Comparison of ENCODE assay signal across 29 mouse cellular contexts in genomic region chr4:57755085-57755484, GRCm38 (mm10). TPM values are rescaled to one million over a fixed set of nuclear protein-coding genes. Genes with fewer than 3 reads are reported as not detected.
DNase-seq lines count a peak whose midpoint lies in the region; ATAC-seq and TF ChIP-seq lines count a peak whose summit lies in the region.
"Had no signal": no experiment of that assay in that cellular context is flagged by ENCODE, and none has a peak within 500 bp of the region (broad histone marks: within the 10 kb centered on the region; RNA-seq: fewer than 3 reads in every experiment).

No protein-coding gene starts in this region.

- H3K4me1 ChIP-seq in heart, embryonic 12.5 days (replicated peaks) = peaks cover 37% of the 10 kb centered on the region
- H3K4me1 ChIP-seq in heart, postnatal 0 days (ENCODE audit: control insufficient read depth, insufficient read depth) = peaks cover 21% of the 10 kb centered on the region
- peaks cover 0 to 4% of the 10 kb centered on the region in 2 experiments; a peak in 1 of 4 replicates for H3K4me1 ChIP-seq in ES-E14 (ENCODE audit: control insufficient read depth in 2 of 2, insufficient read depth in 2 of 2, low read length in 2 of 2, poor library complexity in 1 of 2)
- H3K4me1 ChIP-seq: forebrain, embryonic 12.5 days; intestine, embryonic 15.5 days; liver, embryonic 15.5 days had no signal

- no peak for DNase-seq in heart, postnatal 36 days
- no peak for DNase-seq in heart, postnatal 0 days (ENCODE audit: low spot score)
- no peak for DNase-seq in heart, adult 11 months
- no peak for DNase-seq in ES-E14 (ENCODE audit: low read depth, low spot score)
- DNase-seq in adrenal gland, postnatal 36 days = no peak
- no peak for DNase-seq in cerebellum, postnatal 14 days
- DNase-seq: adrenal gland, postnatal 10 days; cerebellum, adult 11 months; cerebellum, adult 9-11 months; forebrain, postnatal 0 days; kidney, adult 2 months; kidney, postnatal 36 days; lung, embryonic 14.5 days; lung, postnatal 14 days; midbrain, embryonic 14.5 days; retina, postnatal 1 day; right cerebral cortex, postnatal 14 days had no signal

- H3K27me3 ChIP-seq in heart, embryonic 12.5 days (replicated peaks) = no peaks in the 10 kb centered on the region
- H3K27me3 ChIP-seq in heart, postnatal 0 days (ENCODE audit: control insufficient read depth, insufficient read depth, low read length) = no peaks in the 10 kb centered on the region
- H3K27me3 ChIP-seq: embryonic facial prominence, embryonic 15.5 days; forebrain, embryonic 12.5 days; hindbrain, embryonic 12.5 days; intestine, embryonic 15.5 days; limb, embryonic 12.5 days; liver, embryonic 15.5 days; Patski had no signal

- peaks cover 16% of the 10 kb centered on the region; the same call in 1 of the 2 replicates for H3K36me3 ChIP-seq in heart, embryonic 12.5 days
- H3K36me3 ChIP-seq in heart, postnatal 0 days (replicated peaks; ENCODE audit: control insufficient read depth, insufficient read depth, low read length) = peaks cover 4% of the 10 kb centered on the region; the same call in 1 of the 2 replicates
- no peaks in the 10 kb centered on the region for H3K36me3 ChIP-seq in ES-E14 (ENCODE audit: control insufficient read depth, insufficient read depth, low read length, poor library complexity, severe bottlenecking)
- H3K36me3 ChIP-seq: embryonic facial prominence, embryonic 10.5 days; embryonic facial prominence, embryonic 15.5 days; forebrain, embryonic 12.5 days; hindbrain, embryonic 12.5 days; intestine, embryonic 15.5 days; liver, embryonic 15.5 days had no signal

- TF ChIP-seq EP300 in heart, postnatal 0 days (IDR thresholded peaks at IDR 0.05; ENCODE audit: low read depth) = no peak

- H3K27ac ChIP-seq in heart, embryonic 12.5 days (ENCODE audit: poor library complexity, severe bottlenecking) = peak overlapping the region; percentile 53
- H3K27ac ChIP-seq in heart, postnatal 0 days (ENCODE audit: low read depth) = peak overlapping the region; percentile 46
- H3K27ac ChIP-seq in ES-E14 (ENCODE audit: insufficient read depth, low read depth, low read length, poor library complexity, severe bottlenecking) = 0 out of 2 replicates have a peak overlapping the region, but pooled peaks have one; percentile 26
- H3K27ac ChIP-seq: embryonic facial prominence, embryonic 10.5 days; embryonic facial prominence, embryonic 15.5 days; forebrain, embryonic 12.5 days; hindbrain, embryonic 12.5 days; hindbrain, postnatal 0 days; intestine, embryonic 15.5 days; layer of hippocampus, adult 2 months; left cerebral cortex, adult 2 months; limb, embryonic 12.5 days; liver, embryonic 15.5 days had no signal

- no peak overlapping the region for H3K9ac ChIP-seq in heart, embryonic 12.5 days
- H3K9ac ChIP-seq in heart, postnatal 0 days (replicated peaks; ENCODE audit: low read depth, low read length) = no peak overlapping the region
- no peak overlapping the region for H3K9ac ChIP-seq in ES-E14 (ENCODE audit: insufficient read depth, low read depth, low read length, poor library complexity, severe bottlenecking)
- H3K9ac ChIP-seq: embryonic facial prominence, embryonic 15.5 days; forebrain, embryonic 12.5 days; forebrain, postnatal 0 days; hindbrain, embryonic 12.5 days; intestine, embryonic 15.5 days; limb, embryonic 12.5 days; liver, embryonic 15.5 days; lung, embryonic 14.5 days had no signal

- H3K4me3 ChIP-seq in heart, embryonic 12.5 days = no peak overlapping the region
- no peak overlapping the region for H3K4me3 ChIP-seq in heart, postnatal 0 days (ENCODE audit: low read depth, low read length)
- H3K4me3 ChIP-seq in ES-E14 (ENCODE audit: insufficient read depth in 1 of 2, low read depth in 1 of 2, low read length in 2 of 2, poor library complexity in 1 of 2, severe bottlenecking in 1 of 2) = no peak overlapping the region
- H3K4me3 ChIP-seq: embryonic facial prominence, embryonic 10.5 days; embryonic facial prominence, embryonic 15.5 days; forebrain, embryonic 12.5 days; hindbrain, embryonic 12.5 days; intestine, embryonic 15.5 days; layer of hippocampus, adult 2 months; left cerebral cortex, adult 2 months; limb, embryonic 12.5 days; liver, embryonic 15.5 days had no signal

- 78% methylated on average over 11 of the region's 11 CpGs for WGBS in heart, embryonic 12.5 days
- 58% methylated on average over 11 of the region's 11 CpGs for WGBS in heart, postnatal 0 days

- ATAC-seq in heart, embryonic 12.5 days (ENCODE audit: insufficient number of reproducible peaks, low FRiP score) = no peak
- ATAC-seq in heart, postnatal 0 days (ENCODE audit: insufficient read depth, low read depth) = no peak
- ATAC-seq: forebrain, postnatal 0 days; hindbrain, postnatal 0 days; intestine, embryonic 15.5 days; Patski had no signal

- in situ Hi-C loops in ES-E14 (cut with MboI; ENCODE audit: low sequenced_read_pairs in 2 of 2, unreplicated experiment in 2 of 2) = no loop called here

- intact Hi-C loops in heart, postnatal 36 days (cut with DNase I) = no loop called here

- no peaks in the 10 kb centered on the region for H3K9me3 ChIP-seq in heart, embryonic 12.5 days (replicated peaks)
- no peaks in the 10 kb centered on the region for H3K9me3 ChIP-seq in heart, postnatal 0 days (replicated peaks; ENCODE audit: control insufficient read depth, low read length)
- H3K9me3 ChIP-seq in ES-E14 (ENCODE audit: control insufficient read depth, insufficient read depth, low read depth, low read length) = no peaks in the 10 kb centered on the region
- H3K9me3 ChIP-seq: embryonic facial prominence, embryonic 10.5 days; embryonic facial prominence, embryonic 15.5 days; forebrain, embryonic 12.5 days; hindbrain, embryonic 12.5 days; intestine, embryonic 15.5 days; limb, embryonic 12.5 days; liver, embryonic 15.5 days had no signal

- no peak for TF ChIP-seq CTCF in heart, postnatal 0 days (IDR thresholded peaks at IDR 0.05; ENCODE audit: low read depth)

- H3K4me2 ChIP-seq in heart, embryonic 12.5 days = no peak overlapping the region
- H3K4me2 ChIP-seq in heart, postnatal 0 days (ENCODE audit: low read depth, low read length) = peak overlapping the region; percentile 25; the same call in 1 of the 2 replicates
- H3K4me2 ChIP-seq: embryonic facial prominence, embryonic 15.5 days; forebrain, embryonic 12.5 days; hindbrain, embryonic 12.5 days; intestine, embryonic 15.5 days; limb, embryonic 12.5 days; liver, embryonic 15.5 days; lung, embryonic 14.5 days had no signal

TF ChIP-seq in ES-E14, 5 proteins besides CTCF, POLR2A, EP300 and RAD21:
- TF ChIP-seq ZNF384 (IDR thresholded peaks at IDR 0.05; ENCODE audit: low read depth, low read length) = no peak
- TF ChIP-seq HCFC1 (IDR thresholded peaks at IDR 0.05; ENCODE audit: borderline replicate concordance, insufficient read depth, low read length) = no peak
- TF ChIP-seq ZC3H11A (IDR thresholded peaks at IDR 0.05; ENCODE audit: borderline replicate concordance, low read depth, low read length) = no peak
- TF ChIP-seq MAFK (IDR thresholded peaks at IDR 0.05; ENCODE audit: insufficient read depth, low read depth, low read length) = no peak
- TF ChIP-seq CHD2 (IDR thresholded peaks at IDR 0.05; ENCODE audit: low read depth, low read length) = no peak
TF ChIP-seq in ES-E14: peak in this region for 0.

RNA-seq across cellular contexts. Expression of gene Akap2, which starts 37.6 kb away (rescaled TPM):
- 50.1 and 50.3 TPM in 2 replicates for polyA plus RNA-seq in heart, embryonic 12.5 days (2016; fragmentation: Nextera tagmentation; extraction: Ambion mirVana)
- total RNA-seq in heart, postnatal 36 days (2021) = 10 to 100 TPM; 89.4 to 95.7 TPM
- 64.1 and 65.5 TPM in 2 replicates for total RNA-seq in heart, postnatal 0 days (2014; rRNA removed; ENCODE audit: low replicate concordance)
- polyA plus RNA-seq in heart, postnatal 0 days (2015; fragmentation: Nextera tagmentation; extraction: Ambion mirVana) = 33.8 and 37.7 TPM in 2 replicates
- 29.0 and 35.7 TPM in 2 replicates for total RNA-seq in ES-E14 (2012; rRNA removed)
- total RNA-seq in adrenal gland, postnatal 36 days (2021) = 100 to 1,000 TPM; 156 to 161 TPM
